Mouse (Mus musculus): ENCODE data around the gene Ncstn. TPM values are rescaled to one million over a fixed set of nuclear protein-coding genes. Genes with fewer than 3 reads are reported as not detected.

Ncstn gene
- polyA plus RNA-seq, 1 experiment from 2014 or later = 106 TPM

DNA sequence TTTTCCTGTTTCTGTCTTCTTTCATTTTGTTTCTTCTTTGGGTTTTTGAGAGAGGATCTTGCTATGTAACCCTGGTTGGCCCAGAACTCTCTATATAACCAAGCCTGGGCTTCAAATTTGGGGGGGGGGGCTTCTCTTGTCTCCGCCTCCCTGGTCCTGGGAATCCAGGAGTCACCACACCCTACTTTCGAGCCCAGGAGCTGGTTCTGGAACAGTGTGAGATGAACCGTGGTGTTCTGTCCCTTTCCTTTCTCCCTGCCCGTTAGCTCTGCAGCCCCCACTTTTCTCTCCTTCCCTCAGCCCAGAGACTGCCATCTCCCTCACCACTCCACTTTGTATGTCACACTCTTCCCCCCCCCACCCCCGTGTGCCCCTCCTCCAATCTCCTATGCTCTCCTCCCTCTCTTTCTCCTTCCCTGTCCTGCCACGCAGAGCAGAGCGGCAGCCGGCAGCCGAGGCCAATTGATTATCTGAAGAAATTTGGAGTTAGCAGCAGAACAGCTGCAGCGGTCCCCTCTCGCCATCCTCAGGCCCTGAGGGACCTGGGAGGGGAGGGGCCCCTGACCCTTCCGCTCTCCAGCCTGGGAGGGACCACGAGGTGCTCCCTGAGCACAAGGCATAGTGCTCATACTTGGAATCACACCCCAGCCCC is 33.3 kb downstream of the Ncstn start:
- Histone ChIP-seq H3K4me3 (ENCODE audit: low read length) (no peak overlapping the region), H3K36me3 (ENCODE audit: control insufficient read depth, insufficient read depth) (no peaks in the 10 kb centered on the region), H3K9me3 (replicated peaks; ENCODE audit: control insufficient read depth, low read length) (no peaks in the 10 kb centered on the region), H3K27me3 (ENCODE audit: control insufficient read depth, insufficient read depth, low read length) (peaks cover 28% of the 10 kb centered on the region), H3K4me1 (ENCODE audit: control insufficient read depth, insufficient read depth, low read length) (peaks cover 9% of the 10 kb centered on the region; the same call in 1 of the 2 replicates), H3K4me2 (ENCODE audit: low read depth, low read length) (no peak overlapping the region), H3K9ac (ENCODE audit: low read length) (no peak overlapping the region), H3K27ac (ENCODE audit: low read length) (no peak overlapping the region)
- 34% methylated on average over 13 of the region's 13 CpGs for WGBS
- ATAC-seq (replicated peaks; ENCODE audit: extremely low read depth, insufficient read depth, low FRiP score) = no peak

DNA sequence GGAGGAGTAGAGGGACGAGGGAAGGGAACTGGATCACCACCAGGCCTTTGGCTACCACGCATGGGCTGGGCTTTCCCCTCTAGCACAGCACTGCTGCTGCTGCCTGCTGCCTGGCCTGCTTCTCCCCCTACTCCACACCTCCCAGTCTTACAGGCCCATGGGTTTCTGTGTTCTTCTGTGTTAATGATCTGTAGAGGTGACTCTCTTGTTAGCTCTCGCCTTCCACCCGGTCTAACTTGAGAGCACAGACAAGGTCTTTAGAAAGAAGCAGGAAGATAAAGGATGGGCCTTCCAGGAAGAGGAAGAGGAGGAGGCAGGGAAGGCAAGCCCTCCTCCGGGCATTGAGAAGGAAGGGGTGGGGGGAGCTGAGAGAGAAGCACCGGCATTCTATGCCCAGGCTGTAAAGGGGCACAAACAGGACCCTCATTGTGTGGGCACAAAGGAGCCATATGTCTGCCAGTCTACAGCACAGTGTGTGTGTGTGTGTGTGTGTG is 34.3 kb downstream of the Ncstn start:
- Histone ChIP-seq H3K4me1 (ENCODE audit: control insufficient read depth, insufficient read depth, low read length) (peaks cover 5% of the 10 kb centered on the region; the same call in 1 of the 2 replicates), H3K9ac (ENCODE audit: low read length) (peak overlapping the region; percentile 44), H3K9me3 (replicated peaks; ENCODE audit: control insufficient read depth, low read length) (no peaks in the 10 kb centered on the region), H3K4me2 (ENCODE audit: low read depth, low read length) (peak overlapping the region; percentile 45; the same call in 1 of the 2 replicates), H3K27me3 (ENCODE audit: control insufficient read depth, insufficient read depth, low read length) (peaks cover 24% of the 10 kb centered on the region), H3K4me3 (ENCODE audit: low read length) (peak overlapping the region; percentile 31), H3K27ac (ENCODE audit: low read length) (no peak overlapping the region), H3K36me3 (ENCODE audit: control insufficient read depth, insufficient read depth) (no peaks in the 10 kb centered on the region)
- no peak for ATAC-seq (replicated peaks; ENCODE audit: extremely low read depth, insufficient read depth, low FRiP score)
- WGBS = 29% methylated on average over 6 of the region's 6 CpGs

DNA sequence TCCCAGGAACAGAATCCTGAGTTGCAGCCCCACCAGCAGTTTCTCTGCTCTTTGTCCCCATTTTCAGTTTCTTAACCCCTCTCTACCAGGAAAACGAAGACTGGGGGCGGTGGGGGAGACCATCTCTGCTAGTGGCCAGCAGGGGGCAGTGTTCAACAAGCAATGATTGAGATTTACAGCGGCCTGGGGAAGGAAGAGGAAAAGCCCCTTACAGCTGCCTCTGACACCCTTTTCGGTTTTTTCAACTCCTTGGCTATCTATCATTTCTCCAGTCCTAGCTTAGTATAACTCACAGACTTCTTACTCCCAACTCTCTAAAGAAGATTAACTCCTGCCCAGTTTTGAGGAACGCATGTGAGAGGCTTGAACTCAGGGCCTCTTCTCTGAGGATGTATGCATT is 35.7 kb downstream of the Ncstn start:
- 17% methylated on average over 5 of the region's 5 CpGs for WGBS
- H3K4me1 ChIP-seq (ENCODE audit: control insufficient read depth, insufficient read depth, low read length) = peaks cover 5% of the 10 kb centered on the region; the same call in 1 of the 2 replicates

GRCm38 (mm10) chr1:172046410-172046809 is 36.2 kb downstream of the Ncstn start:
- ATAC-seq (replicated peaks; ENCODE audit: extremely low read depth, insufficient read depth, low FRiP score) = no peak
- H3K36me3 ChIP-seq (ENCODE audit: control insufficient read depth, insufficient read depth) = no peaks in the 10 kb centered on the region
- no peak overlapping the region for H3K4me3 ChIP-seq (ENCODE audit: low read length)
- peaks cover 9% of the 10 kb centered on the region; the same call in 1 of the 2 replicates for H3K27me3 ChIP-seq (ENCODE audit: control insufficient read depth, insufficient read depth, low read length)
- H3K9me3 ChIP-seq (replicated peaks; ENCODE audit: control insufficient read depth, low read length) = no peaks in the 10 kb centered on the region
- H3K4me2 ChIP-seq (ENCODE audit: low read depth, low read length) = no peak overlapping the region
- no peak overlapping the region for H3K9ac ChIP-seq (ENCODE audit: low read length)
- WGBS = 65% methylated on average over 8 of the region's 8 CpGs
- no peak overlapping the region for H3K27ac ChIP-seq (ENCODE audit: low read length)
- peaks cover 5% of the 10 kb centered on the region; the same call in 1 of the 2 replicates for H3K4me1 ChIP-seq (ENCODE audit: control insufficient read depth, insufficient read depth, low read length)

More for the DNA sequence above, 35.7 kb downstream of the Ncstn start:
- H3K9me3 ChIP-seq (replicated peaks; ENCODE audit: control insufficient read depth, low read length) = no peaks in the 10 kb centered on the region
- peak overlapping the region; percentile 42; the same call in 1 of the 2 replicates for H3K4me2 ChIP-seq (ENCODE audit: low read depth, low read length)
- ATAC-seq (replicated peaks; ENCODE audit: extremely low read depth, insufficient read depth, low FRiP score) = no peak
- H3K27me3 ChIP-seq (ENCODE audit: control insufficient read depth, insufficient read depth, low read length) = peaks cover 14% of the 10 kb centered on the region
- H3K36me3 ChIP-seq (ENCODE audit: control insufficient read depth, insufficient read depth) = no peaks in the 10 kb centered on the region
- no peak overlapping the region for H3K9ac ChIP-seq (ENCODE audit: low read length)
- no peak overlapping the region for H3K4me3 ChIP-seq (ENCODE audit: low read length)
- H3K27ac ChIP-seq (ENCODE audit: low read length) = no peak overlapping the region

DNA sequence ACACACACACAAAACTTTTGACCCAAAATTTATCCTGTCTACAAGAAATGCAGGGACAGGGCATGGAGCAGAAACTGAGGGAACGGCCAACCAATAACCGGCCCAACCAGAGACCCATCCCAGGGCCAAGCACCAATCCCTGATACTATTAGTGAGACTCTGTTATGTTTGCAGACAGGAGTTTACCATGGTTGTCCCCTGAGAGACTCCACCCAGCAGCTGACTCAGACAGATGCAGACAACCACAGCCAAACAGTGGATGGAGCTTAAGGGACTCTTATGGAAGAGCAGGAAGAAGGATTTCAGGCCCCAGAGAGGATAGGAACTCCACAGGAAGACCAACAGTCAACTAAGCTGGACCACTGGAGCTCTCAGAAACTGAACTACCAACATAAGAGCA is 52.7 kb downstream of the Ncstn start:
- no peak overlapping the region for H3K4me2 ChIP-seq (ENCODE audit: low read depth, low read length)
- peaks cover 15% of the 10 kb centered on the region for H3K4me1 ChIP-seq (ENCODE audit: control insufficient read depth, insufficient read depth, low read length)
- H3K9ac ChIP-seq (ENCODE audit: low read length) = no peak overlapping the region
- WGBS = 96% methylated on average over 2 of the region's 2 CpGs
- no peak for ATAC-seq (replicated peaks; ENCODE audit: extremely low read depth, insufficient read depth, low FRiP score)
- no peak overlapping the region for H3K4me3 ChIP-seq (ENCODE audit: low read length)
- H3K27ac ChIP-seq (ENCODE audit: low read length) = no peak overlapping the region
- no peaks in the 10 kb centered on the region for H3K27me3 ChIP-seq (ENCODE audit: control insufficient read depth, insufficient read depth, low read length)
- no peaks in the 10 kb centered on the region for H3K9me3 ChIP-seq (replicated peaks; ENCODE audit: control insufficient read depth, low read length)
- H3K36me3 ChIP-seq (ENCODE audit: control insufficient read depth, insufficient read depth) = no peaks in the 10 kb centered on the region

DNA sequence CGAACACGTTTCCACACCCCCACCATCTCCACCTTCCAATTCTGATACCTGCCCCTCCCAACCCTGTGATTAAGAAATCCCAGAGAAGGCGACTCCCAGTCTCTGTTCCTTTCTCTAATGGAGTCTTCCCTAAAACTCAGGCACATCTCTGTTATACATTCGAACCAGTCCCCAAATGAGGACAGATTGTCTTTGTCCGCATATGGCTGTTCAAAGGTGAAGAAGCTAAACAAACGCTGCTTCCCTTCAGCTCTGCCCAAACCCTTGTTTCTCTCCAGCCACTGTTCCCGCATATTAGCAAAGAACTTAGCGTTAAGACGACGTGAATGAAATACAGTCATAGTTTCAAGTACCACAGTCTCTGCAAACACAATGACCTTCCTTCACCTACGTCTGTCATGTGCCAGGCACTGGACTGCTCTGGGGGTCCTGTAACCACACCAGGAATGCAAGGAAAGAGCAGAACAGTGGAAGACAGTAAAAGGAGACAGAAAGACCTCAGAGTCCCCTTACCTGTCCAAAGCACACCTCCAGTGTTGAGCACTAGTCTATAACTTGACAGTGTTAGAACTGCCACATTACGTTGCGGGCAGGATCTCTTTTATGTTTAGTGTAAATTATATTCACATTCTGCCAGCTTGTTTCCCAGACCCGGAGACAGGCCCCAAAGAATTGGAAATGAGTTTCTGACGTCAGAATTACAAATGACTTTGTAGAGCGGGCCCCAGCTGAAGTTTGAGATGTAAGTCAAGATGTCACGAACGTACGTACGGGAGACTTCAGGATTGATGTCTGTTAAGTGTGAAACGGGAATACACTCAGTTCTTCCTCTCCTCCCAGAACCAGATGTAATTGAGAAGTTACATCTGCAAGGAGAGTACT is 54.0 kb downstream of the Ncstn start, which contains the start of gene Vangl2:
Gene Vangl2, minus strand, starts transcription at position 51 of the 882 bp plus-strand sequence.
- H3K4me2 ChIP-seq (ENCODE audit: low read depth, low read length) = peak within 1 kb of the TSS; percentile 71
- peak within 1 kb of the TSS; percentile 90 for H3K9ac ChIP-seq (ENCODE audit: low read length)
- WGBS = 64% methylated on average over 21 of the region's 21 CpGs
- H3K27me3 ChIP-seq (ENCODE audit: control insufficient read depth, insufficient read depth, low read length) = no peaks in the 10 kb centered on the region
- peak within 1 kb of the TSS; percentile 86 for H3K4me3 ChIP-seq (ENCODE audit: low read length)
- H3K9me3 ChIP-seq (replicated peaks; ENCODE audit: control insufficient read depth, low read length) = no peaks in the 10 kb centered on the region
- H3K36me3 ChIP-seq (ENCODE audit: control insufficient read depth, insufficient read depth) = no peaks in the 10 kb centered on the region
- peaks cover 23% of the 10 kb centered on the region for H3K4me1 ChIP-seq (ENCODE audit: control insufficient read depth, insufficient read depth, low read length)
- ATAC-seq (replicated peaks; ENCODE audit: extremely low read depth, insufficient read depth, low FRiP score) = no peak
- H3K27ac ChIP-seq (ENCODE audit: low read length) = peak within 1 kb of the TSS; percentile 82; the same call in 1 of the 2 replicates

GRCm38 (mm10) chr1:172027809-172028102 is 54.8 kb downstream of the Ncstn start:
- H3K4me2 ChIP-seq (ENCODE audit: low read depth, low read length) = peak overlapping the region; percentile 71
- H3K9ac ChIP-seq (ENCODE audit: low read length) = peak overlapping the region; percentile 90
- WGBS = 26% methylated on average over 10 of the region's 10 CpGs
- no peaks in the 10 kb centered on the region for H3K36me3 ChIP-seq (ENCODE audit: control insufficient read depth, insufficient read depth)
- ATAC-seq (replicated peaks; ENCODE audit: extremely low read depth, insufficient read depth, low FRiP score) = no peak
- H3K4me3 ChIP-seq (ENCODE audit: low read length) = peak overlapping the region; percentile 86
- H3K27ac ChIP-seq (ENCODE audit: low read length) = peak overlapping the region; percentile 82; the same call in 1 of the 2 replicates
- H3K9me3 ChIP-seq (replicated peaks; ENCODE audit: control insufficient read depth, low read length) = no peaks in the 10 kb centered on the region
- H3K4me1 ChIP-seq (ENCODE audit: control insufficient read depth, insufficient read depth, low read length) = peaks cover 23% of the 10 kb centered on the region
- H3K27me3 ChIP-seq (ENCODE audit: control insufficient read depth, insufficient read depth, low read length) = no peaks in the 10 kb centered on the region

DNA sequence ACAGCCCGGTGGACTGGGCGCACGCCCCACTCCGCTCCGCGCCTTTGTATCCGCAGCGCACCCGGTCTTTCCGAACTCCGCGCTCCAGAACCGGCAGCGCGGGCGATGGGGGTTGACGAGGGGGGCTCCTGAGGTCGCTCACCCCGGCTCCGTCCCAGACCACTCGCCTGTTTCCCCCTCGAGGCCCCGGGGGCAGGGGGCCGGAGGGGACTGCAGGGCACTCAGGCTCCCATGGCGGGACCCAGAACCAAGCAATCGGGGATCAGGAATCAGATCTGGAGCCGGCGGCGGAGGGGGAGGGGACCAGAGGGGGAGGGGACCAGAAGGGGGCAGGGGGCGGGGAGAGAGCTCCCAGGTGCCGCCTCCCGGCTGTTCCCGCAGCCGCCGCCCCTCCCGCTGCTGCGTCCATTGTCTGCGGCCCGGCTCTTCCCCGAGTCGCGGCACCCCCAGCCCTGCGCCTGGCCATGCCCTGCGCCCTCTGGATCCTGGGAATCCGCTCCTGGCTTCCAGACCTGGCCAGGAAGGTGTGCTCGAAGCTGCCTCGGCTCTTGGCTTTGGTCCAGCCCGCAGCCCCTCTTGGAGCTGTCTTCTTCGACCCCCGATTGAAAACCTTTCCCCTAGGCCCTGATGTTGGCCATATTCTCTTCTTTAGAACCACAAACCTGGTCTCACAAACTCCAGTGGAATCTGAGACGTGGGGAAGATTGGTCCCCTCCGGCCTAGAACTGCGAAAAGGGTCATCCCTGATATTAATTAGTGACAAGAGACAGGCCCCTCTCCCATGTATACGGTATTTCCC is 55.4 kb downstream of the Ncstn start:
- Histone ChIP-seq H3K27me3 (ENCODE audit: control insufficient read depth, insufficient read depth, low read length) (no peaks in the 10 kb centered on the region), H3K36me3 (ENCODE audit: control insufficient read depth, insufficient read depth) (no peaks in the 10 kb centered on the region), H3K4me2 (ENCODE audit: low read depth, low read length) (peak overlapping the region; percentile 71), H3K4me1 (ENCODE audit: control insufficient read depth, insufficient read depth, low read length) (peaks cover 23% of the 10 kb centered on the region), H3K9me3 (replicated peaks; ENCODE audit: control insufficient read depth, low read length) (no peaks in the 10 kb centered on the region), H3K9ac (ENCODE audit: low read length) (peak overlapping the region; percentile 90), H3K4me3 (ENCODE audit: low read length) (peak overlapping the region; percentile 86), H3K27ac (ENCODE audit: low read length) (peak overlapping the region; percentile 82)
- ATAC-seq (replicated peaks; ENCODE audit: extremely low read depth, insufficient read depth, low FRiP score) = peak; percentile 85
- WGBS = 1% methylated on average over 49 of the region's 54 CpGs
